Mouse (Mus musculus): ENCODE results near the gene Cramp1l.

- TF ChIP-seq CTCF (IDR thresholded peaks at IDR 0.05; ENCODE audit: low read depth) (no peak), EP300 (IDR thresholded peaks at IDR 0.05; ENCODE audit: low read depth) (no peak)
Measured at GRCm38 (mm10) chr17:24953291-24953690, 62.3 kb downstream of the Cramp1l start.

All from liver, embryonic 14.5 days (tissue).